Mouse (Mus musculus) cerebellum, adult 2 months (tissue): ENCODE measurements around the gene Dock9.

ENCODE experiments used
- CTCF ChIP-seq: fragments of 200-500 bp; IDR thresholded peaks from 2 replicates; pipeline ENCODE4 v1.5.1; 2011; ENCODE audit warnings: low read depth, mild to moderate bottlenecking, control low read depth, low read length, moderate library complexity, borderline replicate concordance; ENCODE audit not compliant: insufficient read depth
- POLR2A ChIP-seq: fragments of 200-500 bp; IDR thresholded peaks from 2 replicates; pipeline ENCODE4 v1.6.1; 2011; ENCODE audit warnings: low read length, control low read depth, borderline replicate concordance; ENCODE audit not compliant: insufficient read depth

- TF ChIP-seq POLR2A: no peak
- TF ChIP-seq CTCF: no peak
Measured at GRCm38 (mm10) chr14:121606433-121606832, 191.2 kb downstream of the Dock9 start.
